Mouse (Mus musculus) stomach, embryonic 14.5 days (tissue): ENCODE measurements around the gene Efcab2. TPM values are rescaled to one million over a fixed set of nuclear protein-coding genes. Genes with fewer than 3 reads are reported as not detected.

Experiments
- ATAC-seq: fragments of 200-750 bp; cut with Nextera tagmentation; 2 replicates; pipeline ENCODE4 v1.8.0; 2017; ENCODE audit warnings: low read depth, moderate TSS enrichment; ENCODE audit not compliant: insufficient number of reproducible peaks, insufficient read depth, low FRiP score
- H3K27ac ChIP-seq: fragments of 300-500 bp; sonication (generic); 2 replicates; pipeline ENCODE4 v1.5.1; 2014; ENCODE audit warnings: mild to moderate bottlenecking, low read length, moderate library complexity, mixed read lengths
- H3K27me3 ChIP-seq: fragments of 300-500 bp; sonication (generic); 2 replicates; pipeline ENCODE4 v1.6.1; 2014; ENCODE audit warnings: low read length, control low read depth, mixed read lengths; ENCODE audit not compliant: control insufficient read depth, insufficient read depth
- H3K36me3 ChIP-seq: fragments of 300-500 bp; sonication (generic); 2 replicates; pipeline ENCODE4 v1.6.1; 2014; ENCODE audit warnings: mild to moderate bottlenecking, control low read depth, low read length, moderate library complexity, mixed read lengths; ENCODE audit not compliant: control insufficient read depth, insufficient read depth
- H3K4me1 ChIP-seq: fragments of 300-500 bp; sonication (generic); 2 replicates; pipeline ENCODE4 v1.6.1; 2014; ENCODE audit warnings: low read length, control low read depth, mixed read lengths; ENCODE audit not compliant: control insufficient read depth, insufficient read depth
- H3K4me2 ChIP-seq: fragments of 300-500 bp; sonication (generic); replicated peaks from 2 replicates; pipeline ENCODE4 v1.6.1; 2014; ENCODE audit warnings: low read depth, low read length, control low read depth
- H3K4me3 ChIP-seq: fragments of 300-500 bp; sonication (generic); 2 replicates; pipeline ENCODE4 v1.5.1; 2014; ENCODE audit warnings: low read depth, low read length, control low read depth
- H3K9ac ChIP-seq: fragments of 300-500 bp; sonication (generic); replicated peaks from 2 replicates; pipeline ENCODE4 v1.6.1; 2014; ENCODE audit warnings: low read depth, mild to moderate bottlenecking, control low read depth, low read length, moderate library complexity, mixed read lengths
- H3K9me3 ChIP-seq: fragments of 300-500 bp; sonication (generic); 2 replicates; pipeline ENCODE4 v1.6.1; 2016; ENCODE audit warnings: low read depth, low read length, control low read depth; ENCODE audit not compliant: control insufficient read depth
- WGBS: fragments of 180-500 bp; shearing (Covaris S2); extraction: QIAGEN DNeasy Blood & Tissue Kit; methylation state at CpG from one replicate; pipeline ENCODE4 v1.1.7; 2014; 5-methylcytosine and 5-hydroxymethylcytosine counted together
- polyA plus RNA-seq: library from polyadenylated mRNA; unstranded; fragments of >200 nt; fragmentation: Nextera tagmentation; extraction: Ambion mirVana; gene quantifications from 2 replicates; pipeline ENCODE4 v1.2.1, GENCODE M21; 2014

The Efcab2 gene
- polyA plus RNA-seq: 6.3 and 7.1 TPM in 2 replicates

- peak within 1 kb of the TSS; percentile 98 for H3K9ac ChIP-seq
- H3K36me3 ChIP-seq: no peaks in the 10 kb centered on the region
- H3K4me3 ChIP-seq: peak within 1 kb of the TSS; percentile 71
- peak within 1 kb of the TSS; percentile 61 for H3K4me2 ChIP-seq
- H3K27me3 ChIP-seq: no peaks in the 10 kb centered on the region
- no peaks in the 10 kb centered on the region for H3K9me3 ChIP-seq
- WGBS: under 1% methylated on average over 67 of the region's 70 CpGs
- peak within 1 kb of the TSS; percentile 100 for H3K27ac ChIP-seq
- peak; percentile 98 for ATAC-seq
- no peaks in the 10 kb centered on the region for H3K4me1 ChIP-seq
These were observed at the start of gene Efcab2 for GRCm38 (mm10) chr1:178405951-178406711. Efcab2 (plus strand) TSS chr1:178406085.

DNA sequence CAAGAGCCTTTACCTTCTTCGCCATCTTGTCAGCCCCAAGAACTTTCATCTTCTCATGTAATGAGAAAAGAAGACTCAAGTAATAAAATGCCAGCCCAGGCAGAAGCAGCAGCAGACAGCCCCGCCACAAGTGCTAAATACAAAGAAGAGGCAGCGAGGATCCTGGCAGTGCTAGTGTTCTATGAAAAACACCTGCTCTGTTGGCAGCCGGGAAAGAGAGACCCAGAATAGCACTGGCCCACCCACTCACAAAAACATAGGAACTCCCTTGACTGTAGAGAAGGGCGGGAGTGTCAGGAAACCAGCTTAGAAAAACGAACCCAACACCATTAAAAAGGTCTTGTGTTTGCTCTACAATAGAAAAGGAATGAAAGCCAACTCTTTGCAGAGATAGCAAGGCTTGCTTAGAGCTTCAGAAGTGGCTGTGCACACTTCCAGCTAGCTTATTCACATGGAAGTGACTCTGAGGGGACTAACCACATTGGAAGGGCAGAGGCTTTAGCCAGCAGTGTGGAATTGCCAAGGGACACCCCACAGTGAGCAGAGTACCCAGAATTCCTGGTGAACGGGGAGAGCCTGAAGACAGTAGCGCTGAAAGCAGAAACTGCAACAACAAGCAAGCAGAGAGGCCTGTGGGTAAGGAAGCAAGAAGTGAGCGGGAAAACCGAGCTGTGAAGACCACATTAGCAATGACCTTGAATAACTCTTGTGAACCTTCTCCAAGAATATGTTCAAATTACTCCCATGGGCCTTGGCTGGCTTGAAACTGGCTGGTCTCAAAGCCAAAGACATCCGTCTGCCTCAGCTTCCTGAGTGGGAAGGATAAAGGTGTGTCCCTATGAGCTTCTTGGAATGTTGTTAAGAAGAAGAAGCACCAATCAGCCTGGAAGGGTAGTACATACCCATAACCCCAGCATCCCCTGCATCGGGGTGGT is 47.8 kb upstream of the Efcab2 start:
- Histone ChIP-seq H3K4me2 (no peak overlapping the region), H3K36me3 (no peaks in the 10 kb centered on the region), H3K4me1 (no peaks in the 10 kb centered on the region), H3K9me3 (no peaks in the 10 kb centered on the region), H3K27me3 (no peaks in the 10 kb centered on the region), H3K9ac (no peak overlapping the region), H3K27ac (no peak overlapping the region), H3K4me3 (no peak overlapping the region)
- WGBS: 68% methylated on average over 12 of the region's 12 CpGs
- no peak for ATAC-seq

DNA sequence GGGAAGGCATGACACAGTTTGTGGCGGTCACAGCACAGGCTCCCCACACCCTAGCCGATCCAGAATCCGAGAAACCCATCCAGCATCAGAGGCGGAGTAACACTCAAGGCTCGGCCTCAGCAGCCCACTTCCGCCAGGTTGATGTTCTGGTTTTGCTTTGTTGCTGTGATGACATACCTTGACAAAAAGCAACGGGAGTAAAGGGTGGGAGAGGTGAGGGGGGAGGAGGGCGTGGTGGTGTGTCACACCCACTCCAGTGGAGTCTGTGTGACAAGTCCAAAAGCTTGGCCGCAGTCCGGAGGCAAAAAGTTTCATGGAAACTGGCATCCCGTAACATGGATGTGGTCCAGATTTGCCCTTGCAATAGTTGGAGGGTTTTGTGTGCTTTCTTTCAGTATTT is 45.6 kb upstream of the Efcab2 start:
- Histone ChIP-seq H3K4me2 (no peak overlapping the region), H3K9ac (no peak overlapping the region), H3K9me3 (no peaks in the 10 kb centered on the region), H3K4me3 (no peak overlapping the region), H3K27me3 (no peaks in the 10 kb centered on the region), H3K4me1 (no peaks in the 10 kb centered on the region), H3K27ac (no peak overlapping the region), H3K36me3 (no peaks in the 10 kb centered on the region)
- WGBS: 84% methylated on average over 11 of the region's 11 CpGs
- no peak for ATAC-seq

- Histone ChIP-seq H3K27me3 (no peaks in the 10 kb centered on the region), H3K9ac (no peak overlapping the region), H3K9me3 (no peaks in the 10 kb centered on the region), H3K27ac (no peak overlapping the region), H3K4me3 (no peak overlapping the region), H3K36me3 (no peaks in the 10 kb centered on the region), H3K4me1 (no peaks in the 10 kb centered on the region), H3K4me2 (no peak overlapping the region)
- no peak for ATAC-seq
- 82% methylated on average over 2 of the region's 2 CpGs for WGBS
These were observed 45.2 kb upstream of the Efcab2 start for GRCm38 (mm10) chr1:178360702-178361101.

GRCm38 (mm10) chr1:178365171-178365570 is 40.7 kb upstream of the Efcab2 start:
- Histone ChIP-seq H3K9me3 (no peaks in the 10 kb centered on the region), H3K4me3 (no peak overlapping the region), H3K9ac (no peak overlapping the region), H3K36me3 (no peaks in the 10 kb centered on the region), H3K4me2 (no peak overlapping the region), H3K4me1 (no peaks in the 10 kb centered on the region), H3K27me3 (no peaks in the 10 kb centered on the region), H3K27ac (no peak overlapping the region)
- ATAC-seq: no peak
- WGBS: 69% methylated on average over 6 of the region's 6 CpGs

DNA sequence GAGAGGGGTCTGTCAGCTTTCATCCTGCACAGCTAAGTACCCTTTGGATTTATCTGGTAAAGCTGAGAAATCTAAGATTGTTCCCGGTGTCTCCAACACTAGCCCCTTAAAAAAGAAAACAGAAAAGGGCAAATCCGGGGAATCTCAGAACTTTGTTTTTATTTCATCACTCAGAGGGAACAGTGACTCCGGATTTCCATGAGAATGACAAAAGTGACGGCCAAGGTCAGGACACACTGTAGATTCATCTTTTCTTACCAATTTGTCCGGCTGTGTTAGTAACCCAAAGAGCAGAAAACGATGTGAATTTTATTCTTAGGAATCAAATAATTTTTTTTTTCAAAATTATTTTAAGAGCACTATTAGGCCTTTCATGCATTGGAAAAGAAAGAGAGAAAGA is 37.8 kb upstream of the Efcab2 start:
- no peak overlapping the region for H3K9ac ChIP-seq
- 61% methylated on average over 6 of the region's 6 CpGs for WGBS

DNA sequence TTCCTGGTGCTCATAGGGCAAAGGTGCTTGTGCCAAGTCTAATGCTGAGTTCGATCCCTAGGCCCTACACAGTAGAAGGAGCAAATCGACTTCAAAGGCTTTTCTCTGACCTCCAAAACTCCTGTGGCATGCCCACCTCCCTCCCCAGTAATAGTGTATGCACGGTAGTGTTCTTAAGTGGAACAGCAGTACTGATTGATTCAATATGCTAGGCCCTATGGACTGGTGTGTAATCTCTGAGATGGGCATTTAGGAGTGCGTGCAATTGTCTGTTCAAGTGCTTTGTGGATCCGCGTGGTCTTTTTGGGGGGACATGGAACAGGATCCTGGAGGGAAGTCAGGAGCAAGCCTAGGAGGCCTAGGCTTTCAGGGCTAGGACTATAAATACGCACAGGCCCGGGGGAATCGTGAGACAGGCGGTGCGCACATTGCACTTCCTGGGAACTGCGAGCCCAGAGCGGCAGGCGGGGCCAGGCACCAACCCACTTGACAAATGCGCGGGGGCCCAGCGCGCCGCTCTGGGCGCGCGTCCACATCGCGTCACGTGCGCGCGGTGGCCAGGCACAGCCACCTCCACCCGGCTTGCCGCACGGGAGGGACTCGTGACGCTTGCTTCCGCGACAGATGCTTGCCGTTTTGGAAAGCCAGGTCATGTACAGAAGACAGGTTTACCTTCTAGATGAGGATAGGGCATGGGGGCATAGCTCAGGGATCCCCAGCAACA is 37.2 kb upstream of the Efcab2 start:
- Histone ChIP-seq H3K4me1 (no peaks in the 10 kb centered on the region), H3K4me2 (peak overlapping the region; percentile 70), H3K9ac (peak overlapping the region; percentile 11; the same call in 1 of the 2 replicates), H3K27me3 (no peaks in the 10 kb centered on the region), H3K36me3 (no peaks in the 10 kb centered on the region), H3K9me3 (no peaks in the 10 kb centered on the region), H3K4me3 (peak overlapping the region; percentile 42), H3K27ac (peak overlapping the region; percentile 63; the same call in 1 of the 2 replicates)
- ATAC-seq: peak; percentile 94
- WGBS: 2% methylated on average over 36 of the region's 36 CpGs

More for the DNA sequence above, 37.8 kb upstream of the Efcab2 start:
- H3K4me3 ChIP-seq: no peak overlapping the region
- no peak overlapping the region for H3K27ac ChIP-seq
- no peaks in the 10 kb centered on the region for H3K27me3 ChIP-seq
- no peaks in the 10 kb centered on the region for H3K4me1 ChIP-seq
- no peak overlapping the region; the same call in 1 of the 2 replicates for H3K4me2 ChIP-seq
- H3K9me3 ChIP-seq: no peaks in the 10 kb centered on the region
- no peaks in the 10 kb centered on the region for H3K36me3 ChIP-seq
- no peak for ATAC-seq

- H3K36me3 ChIP-seq: no peaks in the 10 kb centered on the region
- under 1% methylated on average over 11 of the region's 11 CpGs for WGBS
- H3K4me3 ChIP-seq: peak overlapping the region; percentile 42
- H3K27me3 ChIP-seq: no peaks in the 10 kb centered on the region
- H3K4me2 ChIP-seq: peak overlapping the region; percentile 70
- peak overlapping the region; percentile 63; the same call in 1 of the 2 replicates for H3K27ac ChIP-seq
- H3K4me1 ChIP-seq: no peaks in the 10 kb centered on the region
- H3K9ac ChIP-seq: 0 out of 2 replicates have a peak overlapping the region, but pooled peaks have one; percentile 11
- H3K9me3 ChIP-seq: no peaks in the 10 kb centered on the region
- peak; percentile 74; the same call in 1 of the 2 replicates for ATAC-seq
These were observed 36.6 kb upstream of the Efcab2 start for GRCm38 (mm10) chr1:178369272-178369651.
